16 mouse cellular contexts compared by ENCODE assay signal in genomic region chr13:36430420-36431114, GRCm38 (mm10).
DNase-seq lines count a peak whose midpoint lies in the region; ATAC-seq and TF ChIP-seq lines count a peak whose summit lies in the region.
"Had no signal": no experiment of that assay in that cellular context is flagged by ENCODE, and none has a peak within 500 bp of the region (broad histone marks: within the 10 kb centered on the region; RNA-seq: fewer than 3 reads in every experiment).

No protein-coding gene starts in this region.

- WGBS in lung, embryonic 16.5 days = 40% methylated on average over 6 of the region's 6 CpGs
- 71% methylated on average over 6 of the region's 6 CpGs for WGBS in forebrain, embryonic 12.5 days
- WGBS in forebrain, embryonic 15.5 days = 57% methylated on average over 6 of the region's 6 CpGs
- WGBS in midbrain, postnatal 0 days = 51% methylated on average over 6 of the region's 6 CpGs
- 74% methylated on average over 6 of the region's 6 CpGs for WGBS in kidney, embryonic 16.5 days

- H3K9ac ChIP-seq in lung, embryonic 16.5 days (ENCODE audit: low read length) = no peak overlapping the region
- no peak overlapping the region for H3K9ac ChIP-seq in forebrain, embryonic 12.5 days
- no peak overlapping the region for H3K9ac ChIP-seq in forebrain, embryonic 15.5 days (replicated peaks)
- H3K9ac ChIP-seq in midbrain, postnatal 0 days (replicated peaks; ENCODE audit: low read length, poor library complexity, severe bottlenecking) = no peak overlapping the region
- H3K9ac ChIP-seq in kidney, embryonic 16.5 days (replicated peaks; ENCODE audit: low read length) = no peak overlapping the region
- H3K9ac ChIP-seq: heart, embryonic 13.5 days; liver, embryonic 12.5 days had no signal

- ATAC-seq in lung, embryonic 16.5 days (ENCODE audit: low read depth) = peak; percentile 41; the same call in 1 of the 2 replicates
- peak; percentile 39; the same call in 1 of the 2 replicates for ATAC-seq in forebrain, embryonic 12.5 days (ENCODE audit: low FRiP score)
- ATAC-seq in forebrain, embryonic 15.5 days (replicated peaks) = peak; percentile 55
- ATAC-seq in midbrain, postnatal 0 days (ENCODE audit: low FRiP score) = peak; percentile 54; the same call in 1 of the 2 replicates
- no peak for ATAC-seq in kidney, embryonic 16.5 days (ENCODE audit: low FRiP score, low TSS enrichment)
- ATAC-seq: liver, embryonic 12.5 days had no signal

- no peaks in the 10 kb centered on the region for H3K36me3 ChIP-seq in lung, embryonic 16.5 days (ENCODE audit: control insufficient read depth, insufficient read depth, low read length)
- no peaks in the 10 kb centered on the region for H3K36me3 ChIP-seq in forebrain, embryonic 12.5 days (replicated peaks)
- no peaks in the 10 kb centered on the region for H3K36me3 ChIP-seq in forebrain, embryonic 15.5 days
- no peaks in the 10 kb centered on the region for H3K36me3 ChIP-seq in midbrain, postnatal 0 days (ENCODE audit: insufficient read depth, low read length)
- no peaks in the 10 kb centered on the region for H3K36me3 ChIP-seq in kidney, embryonic 16.5 days (ENCODE audit: insufficient read depth, low read length)
- H3K36me3 ChIP-seq: heart, embryonic 13.5 days; limb, embryonic 10.5 days; liver, embryonic 12.5 days had no signal

- H3K27me3 ChIP-seq in lung, embryonic 16.5 days (ENCODE audit: control insufficient read depth, insufficient read depth, low read depth, low read length) = no peaks in the 10 kb centered on the region
- no peaks in the 10 kb centered on the region for H3K27me3 ChIP-seq in forebrain, embryonic 12.5 days
- no peaks in the 10 kb centered on the region for H3K27me3 ChIP-seq in forebrain, embryonic 15.5 days
- no peaks in the 10 kb centered on the region for H3K27me3 ChIP-seq in midbrain, postnatal 0 days (ENCODE audit: insufficient read depth, low read length)
- no peaks in the 10 kb centered on the region for H3K27me3 ChIP-seq in kidney, embryonic 16.5 days (ENCODE audit: insufficient read depth, low read length)
- H3K27me3 ChIP-seq: heart, embryonic 13.5 days; liver, embryonic 12.5 days had no signal

- H3K4me2 ChIP-seq in lung, embryonic 16.5 days (ENCODE audit: low read depth, low read length) = no peak overlapping the region
- H3K4me2 ChIP-seq in forebrain, embryonic 12.5 days = no peak overlapping the region
- H3K4me2 ChIP-seq in forebrain, embryonic 15.5 days (replicated peaks) = no peak overlapping the region
- no peak overlapping the region for H3K4me2 ChIP-seq in midbrain, postnatal 0 days (ENCODE audit: low read depth, low read length, poor library complexity, severe bottlenecking)
- H3K4me2 ChIP-seq in kidney, embryonic 16.5 days (replicated peaks; ENCODE audit: low read depth, low read length) = no peak overlapping the region
- H3K4me2 ChIP-seq: heart, embryonic 13.5 days; liver, embryonic 12.5 days had no signal

- DNase-seq in lung, postnatal 25 days (ENCODE audit: low spot score) = no peak
- no peak for DNase-seq in midbrain, postnatal 0 days (ENCODE audit: low spot score)
- no peak for DNase-seq in kidney, postnatal 36 days
- DNase-seq: adrenal gland, adult 8-10 months; cerebellum, adult 9-11 months; heart, postnatal 4 days; kidney, adult 9 months; right cerebral cortex, postnatal 14 days had no signal

- no peak for TF ChIP-seq CTCF in midbrain, postnatal 0 days (IDR thresholded peaks at IDR 0.05)

- H3K9me3 ChIP-seq in lung, embryonic 16.5 days (ENCODE audit: control insufficient read depth, low read length) = no peaks in the 10 kb centered on the region
- no peaks in the 10 kb centered on the region for H3K9me3 ChIP-seq in forebrain, embryonic 12.5 days
- H3K9me3 ChIP-seq in forebrain, embryonic 15.5 days = no peaks in the 10 kb centered on the region
- H3K9me3 ChIP-seq in midbrain, postnatal 0 days (ENCODE audit: low read length) = no peaks in the 10 kb centered on the region
- H3K9me3 ChIP-seq in kidney, embryonic 16.5 days (ENCODE audit: low read length) = no peaks in the 10 kb centered on the region
- H3K9me3 ChIP-seq: heart, embryonic 13.5 days; limb, embryonic 10.5 days; liver, embryonic 12.5 days had no signal

- H3K4me3 ChIP-seq in lung, embryonic 16.5 days (ENCODE audit: low read length) = no peak overlapping the region
- H3K4me3 ChIP-seq in forebrain, embryonic 12.5 days (replicated peaks) = no peak overlapping the region
- no peak overlapping the region for H3K4me3 ChIP-seq in forebrain, embryonic 15.5 days
- no peak overlapping the region for H3K4me3 ChIP-seq in midbrain, postnatal 0 days (ENCODE audit: low read depth, low read length)
- H3K4me3 ChIP-seq in kidney, embryonic 16.5 days (ENCODE audit: low read length) = no peak overlapping the region
- H3K4me3 ChIP-seq: heart, embryonic 13.5 days; limb, embryonic 10.5 days; liver, embryonic 12.5 days had no signal

- no peak overlapping the region for H3K27ac ChIP-seq in lung, embryonic 16.5 days (ENCODE audit: low read length)
- peak overlapping the region; percentile 36; the same call in 1 of the 2 replicates for H3K27ac ChIP-seq in forebrain, embryonic 12.5 days
- H3K27ac ChIP-seq in forebrain, embryonic 15.5 days (replicated peaks) = 0 out of 2 replicates have a peak overlapping the region, but pooled peaks have one; percentile 13
- H3K27ac ChIP-seq in midbrain, postnatal 0 days (ENCODE audit: low read depth, low read length) = no peak overlapping the region
- H3K27ac ChIP-seq in kidney, embryonic 16.5 days (ENCODE audit: low read length) = no peak overlapping the region
- H3K27ac ChIP-seq: heart, embryonic 13.5 days; limb, embryonic 10.5 days; liver, embryonic 12.5 days; macrophage had no signal

- peaks cover 3% of the 10 kb centered on the region; the same call in 1 of the 2 replicates for H3K4me1 ChIP-seq in lung, embryonic 16.5 days (replicated peaks; ENCODE audit: control insufficient read depth, insufficient read depth, low read length)
- no peaks in the 10 kb centered on the region for H3K4me1 ChIP-seq in forebrain, embryonic 12.5 days
- peaks cover 10% of the 10 kb centered on the region; the same call in 1 of the 2 replicates for H3K4me1 ChIP-seq in forebrain, embryonic 15.5 days
- 0 out of 2 replicates have a peak, but pooled peaks cover 3% of the 10 kb centered on the region for H3K4me1 ChIP-seq in midbrain, postnatal 0 days (ENCODE audit: insufficient read depth, low read length)
- H3K4me1 ChIP-seq in kidney, embryonic 16.5 days (ENCODE audit: insufficient read depth, low read length) = peaks cover 10% of the 10 kb centered on the region
- H3K4me1 ChIP-seq: heart, embryonic 13.5 days had no signal

Comparison
In these comparisons a context has a peak if more than half of its experiments do, and no peak if none do; other contexts are left out.
1. H3K27ac ChIP-seq: peak in forebrain, embryonic 12.5 days (single experiment) and forebrain, embryonic 15.5 days (single experiment); none in lung, embryonic 16.5 days (single experiment), midbrain, postnatal 0 days (single experiment) and kidney, embryonic 16.5 days (single experiment).